Mouse (Mus musculus) cortical plate, adult 2 months (tissue): ENCODE measurements around the gene Prss33.

Experiments used
- CTCF ChIP-seq: fragments of 200-500 bp; IDR thresholded peaks from 2 replicates; pipeline ENCODE4 v1.5.1; 2011; ENCODE audit warnings: mild to moderate bottlenecking, control low read depth, low read length; ENCODE audit not compliant: insufficient read depth; ENCODE audit errors: extremely low read depth
- POLR2A ChIP-seq: fragments of 200-500 bp; IDR thresholded peaks from 2 replicates; pipeline ENCODE4 v1.6.1; 2011; ENCODE audit warnings: mild to moderate bottlenecking, low read length, control low read depth; ENCODE audit not compliant: insufficient read depth; ENCODE audit errors: extremely low read depth

DNA sequence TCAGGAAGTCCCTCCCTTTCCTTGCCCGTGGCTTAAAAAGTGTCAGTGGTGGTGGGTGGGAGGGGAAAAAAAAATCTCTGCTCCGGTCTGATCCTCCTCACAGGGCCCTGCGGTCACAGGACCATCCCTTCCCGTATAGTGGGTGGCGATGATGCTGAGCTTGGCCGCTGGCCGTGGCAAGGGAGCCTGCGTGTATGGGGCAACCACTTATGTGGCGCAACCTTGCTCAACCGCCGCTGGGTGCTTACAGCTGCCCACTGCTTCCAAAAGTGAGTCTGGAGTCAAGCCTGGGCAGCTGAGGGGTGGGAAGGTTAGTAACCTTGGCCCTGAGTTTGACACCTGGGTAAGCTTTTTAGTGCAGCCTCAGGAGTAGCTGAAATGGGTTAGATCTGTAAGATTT, 32.7 kb upstream of the Prss33 start:
- TF ChIP-seq POLR2A (no peak), CTCF (no peak)
